Comparison of ENCODE assay signal across 18 mouse cellular contexts in the genomic region with DNA sequence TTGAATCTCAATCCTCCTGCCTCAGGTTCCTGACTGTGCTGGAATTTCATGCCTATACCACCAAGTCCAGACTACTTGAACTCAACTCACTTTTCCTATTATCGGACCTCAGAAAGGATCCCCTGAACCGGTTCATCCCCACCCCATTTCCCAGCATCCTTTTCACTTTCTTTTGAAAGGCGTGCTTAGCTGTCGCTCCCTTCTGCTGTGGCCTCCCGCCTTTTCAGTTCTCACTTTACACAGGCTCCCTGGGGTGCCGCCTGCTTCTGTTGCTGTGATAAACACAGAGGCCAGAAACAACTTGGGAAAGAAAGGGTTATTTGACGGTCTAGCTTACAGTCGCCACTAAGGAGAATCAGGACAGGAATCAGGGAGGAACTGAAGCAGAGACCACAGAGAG. TPM values are rescaled to one million over a fixed set of nuclear protein-coding genes. Genes with fewer than 3 reads are reported as not detected.
A peak's percentile ranks its signal among the peaks of the same experiment; 100 is the strongest.
DNase-seq lines count a peak whose midpoint lies in the region; ATAC-seq and TF ChIP-seq lines count a peak whose summit lies in the region.
"Had no signal": no experiment of that assay in that cellular context is flagged by ENCODE, and none has a peak within 500 bp of the region (broad histone marks: within the 10 kb centered on the region; RNA-seq: fewer than 3 reads in every experiment).

No protein-coding gene starts in this region.

- no peak overlapping the region for H3K9ac ChIP-seq in midbrain, postnatal 0 days (replicated peaks; ENCODE audit: low read length, poor library complexity, severe bottlenecking)
- H3K9ac ChIP-seq in embryonic facial prominence, embryonic 13.5 days = no peak overlapping the region
- H3K9ac ChIP-seq in neural tube, embryonic 13.5 days = no peak overlapping the region
- no peak overlapping the region for H3K9ac ChIP-seq in liver, postnatal 0 days (replicated peaks)
- H3K9ac ChIP-seq: lung, embryonic 15.5 days had no signal

- ATAC-seq in midbrain, postnatal 0 days (ENCODE audit: low FRiP score) = no peak
- ATAC-seq in embryonic facial prominence, embryonic 13.5 days (ENCODE audit: insufficient number of reproducible peaks, insufficient read depth, low FRiP score, low TSS enrichment, low read depth) = no peak
- no peak for ATAC-seq in neural tube, embryonic 13.5 days (ENCODE audit: low read depth)
- ATAC-seq in liver, postnatal 0 days = no peak
- ATAC-seq: Patski had no signal

- no peak overlapping the region for H3K4me2 ChIP-seq in midbrain, postnatal 0 days (ENCODE audit: low read depth, low read length, poor library complexity, severe bottlenecking)
- H3K4me2 ChIP-seq in embryonic facial prominence, embryonic 13.5 days = peak overlapping the region; percentile 9
- 0 out of 2 replicates have a peak overlapping the region, but pooled peaks have one; percentile 9 for H3K4me2 ChIP-seq in neural tube, embryonic 13.5 days
- H3K4me2 ChIP-seq in liver, postnatal 0 days (ENCODE audit: low read depth, low read length) = no peak overlapping the region
- H3K4me2 ChIP-seq: liver, embryonic 11.5 days; lung, embryonic 15.5 days had no signal

- no peaks in the 10 kb centered on the region for H3K9me3 ChIP-seq in midbrain, embryonic 10.5 days (replicated peaks)
- H3K9me3 ChIP-seq in midbrain, postnatal 0 days (ENCODE audit: low read length) = no peaks in the 10 kb centered on the region
- no peaks in the 10 kb centered on the region for H3K9me3 ChIP-seq in embryonic facial prominence, embryonic 13.5 days
- H3K9me3 ChIP-seq in neural tube, embryonic 13.5 days = no peaks in the 10 kb centered on the region
- H3K9me3 ChIP-seq in liver, postnatal 0 days (ENCODE audit: low read length) = no peaks in the 10 kb centered on the region
- H3K9me3 ChIP-seq: lung, embryonic 15.5 days had no signal

- peaks cover 4% of the 10 kb centered on the region; the same call in 1 of the 2 replicates for H3K27me3 ChIP-seq in midbrain, embryonic 10.5 days (ENCODE audit: low read depth, poor library complexity, severe bottlenecking)
- H3K27me3 ChIP-seq in midbrain, postnatal 0 days (ENCODE audit: insufficient read depth, low read length) = no peaks in the 10 kb centered on the region
- H3K27me3 ChIP-seq in embryonic facial prominence, embryonic 13.5 days = peaks cover 11% of the 10 kb centered on the region; the same call in 1 of the 2 replicates
- no peaks in the 10 kb centered on the region for H3K27me3 ChIP-seq in neural tube, embryonic 13.5 days
- H3K27me3 ChIP-seq in liver, postnatal 0 days (ENCODE audit: insufficient read depth, low read length) = peaks cover 6% of the 10 kb centered on the region; the same call in 1 of the 2 replicates
- H3K27me3 ChIP-seq: Patski had no signal

- H3K36me3 ChIP-seq in midbrain, embryonic 10.5 days = no peaks in the 10 kb centered on the region
- H3K36me3 ChIP-seq in midbrain, postnatal 0 days (ENCODE audit: insufficient read depth, low read length) = no peaks in the 10 kb centered on the region
- no peaks in the 10 kb centered on the region for H3K36me3 ChIP-seq in embryonic facial prominence, embryonic 13.5 days
- H3K36me3 ChIP-seq in neural tube, embryonic 13.5 days = no peaks in the 10 kb centered on the region
- no peaks in the 10 kb centered on the region for H3K36me3 ChIP-seq in liver, postnatal 0 days (replicated peaks; ENCODE audit: insufficient read depth, low read length)
- H3K36me3 ChIP-seq: lung, embryonic 15.5 days had no signal

- H3K27ac ChIP-seq in midbrain, embryonic 10.5 days (replicated peaks) = peak overlapping the region; percentile 60; the same call in 1 of the 2 replicates
- no peak overlapping the region for H3K27ac ChIP-seq in midbrain, postnatal 0 days (ENCODE audit: low read depth, low read length)
- no peak overlapping the region for H3K27ac ChIP-seq in embryonic facial prominence, embryonic 13.5 days
- no peak overlapping the region for H3K27ac ChIP-seq in neural tube, embryonic 13.5 days (replicated peaks)
- no peak overlapping the region for H3K27ac ChIP-seq in liver, postnatal 0 days (ENCODE audit: low read depth)
- H3K27ac ChIP-seq: lung, embryonic 15.5 days had no signal

- H3K4me3 ChIP-seq in midbrain, embryonic 10.5 days = no peak overlapping the region
- no peak overlapping the region for H3K4me3 ChIP-seq in midbrain, postnatal 0 days (ENCODE audit: low read depth, low read length)
- no peak overlapping the region for H3K4me3 ChIP-seq in embryonic facial prominence, embryonic 13.5 days
- no peak overlapping the region for H3K4me3 ChIP-seq in neural tube, embryonic 13.5 days
- H3K4me3 ChIP-seq in liver, postnatal 0 days (ENCODE audit: low read depth, low read length) = no peak overlapping the region
- H3K4me3 ChIP-seq: lung, embryonic 15.5 days had no signal

- WGBS in midbrain, embryonic 10.5 days = 7% methylated on average over 8 of the region's 8 CpGs
- 3% methylated on average over 8 of the region's 8 CpGs for WGBS in midbrain, postnatal 0 days
- 5% methylated on average over 8 of the region's 8 CpGs for WGBS in embryonic facial prominence, embryonic 13.5 days
- 2% methylated on average over 8 of the region's 8 CpGs for WGBS in neural tube, embryonic 13.5 days
- WGBS in liver, postnatal 0 days (ENCODE audit: insufficient replicate concordance) = 34% methylated on average over 8 of the region's 8 CpGs

- TF ChIP-seq EP300 in liver, postnatal 0 days (IDR thresholded peaks at IDR 0.05; ENCODE audit: low read depth) = no peak

- no peak for TF ChIP-seq CTCF in midbrain, postnatal 0 days (IDR thresholded peaks at IDR 0.05)
- no peak for TF ChIP-seq CTCF in liver, postnatal 0 days (IDR thresholded peaks at IDR 0.05; ENCODE audit: low read depth)

- peak; percentile 47 for DNase-seq in embryo, embryonic 11 days
- no peak for DNase-seq in embryo, embryonic 10 days (ENCODE audit: low spot score)
- DNase-seq in midbrain, embryonic 10.5 days (ENCODE audit: low spot score) = no peak
- DNase-seq in midbrain, postnatal 0 days (ENCODE audit: low spot score) = no peak
- no peak for DNase-seq in liver, postnatal 0 days
- DNase-seq in frontal cortex, adult 2 months (ENCODE audit: extremely low spot score in 1 of 2, low spot score in 1 of 2) = no peak
- DNase-seq: cerebellum, adult 11-12 months; kidney, adult 2 months; kidney, postnatal 25 days; layer of hippocampus, adult 9-11 months; thymus, adult 2 months had no signal

- H3K4me1 ChIP-seq in midbrain, embryonic 10.5 days = peaks cover 12% of the 10 kb centered on the region
- H3K4me1 ChIP-seq in midbrain, postnatal 0 days (ENCODE audit: insufficient read depth, low read length) = no peaks in the 10 kb centered on the region
- H3K4me1 ChIP-seq in embryonic facial prominence, embryonic 13.5 days = peaks cover 5% of the 10 kb centered on the region; the same call in 1 of the 2 replicates
- H3K4me1 ChIP-seq in neural tube, embryonic 13.5 days (replicated peaks) = peaks cover 5% of the 10 kb centered on the region; the same call in 1 of the 2 replicates
- no peaks in the 10 kb centered on the region for H3K4me1 ChIP-seq in liver, postnatal 0 days (ENCODE audit: insufficient read depth)

RNA-seq across cellular contexts. Expression of gene H2-Oa, which starts 9.0 kb away (rescaled TPM):
- polyA plus RNA-seq in midbrain, embryonic 10.5 days (2016; fragmentation: Nextera tagmentation; extraction: Ambion mirVana) = 0.37 and 0.50 TPM in 2 replicates
- total RNA-seq in midbrain, postnatal 0 days (2014; rRNA removed) = not detected in 2 replicates
- polyA plus RNA-seq in midbrain, postnatal 0 days (2015; fragmentation: Nextera tagmentation; extraction: Ambion mirVana) = 0.23 TPM in 1 of 2 replicates, not detected in the other
- polyA plus RNA-seq in embryonic facial prominence, embryonic 13.5 days (2015; fragmentation: Nextera tagmentation; extraction: Ambion mirVana) = 0.48 and 0.65 TPM in 2 replicates
- polyA plus RNA-seq in neural tube, embryonic 13.5 days (2015; fragmentation: Nextera tagmentation; extraction: Ambion mirVana) = 0.24 and 0.41 TPM in 2 replicates
- polyA plus RNA-seq in liver, postnatal 0 days (2015; fragmentation: Nextera tagmentation; extraction: Ambion mirVana) = 0.72 and 0.85 TPM in 2 replicates
- polyA plus RNA-seq in frontal cortex, adult 2 months (2012; rRNA removed) = 1.1 and 1.2 TPM in 2 replicates
- total RNA-seq: gastrocnemius, adult 18-20 months had no signal
- polyA plus RNA-seq: heart, embryonic 14.5 days; Patski had no signal

RNA-seq across cellular contexts. Expression of gene H2-DMa, which starts 36.2 kb away (rescaled TPM):
- 6.4 and 9.5 TPM in 2 replicates for polyA plus RNA-seq in midbrain, embryonic 10.5 days (2016; fragmentation: Nextera tagmentation; extraction: Ambion mirVana)
- 23.8 and 39.0 TPM in 2 replicates for total RNA-seq in midbrain, postnatal 0 days (2014; rRNA removed)
- 24.8 and 26.1 TPM in 2 replicates for polyA plus RNA-seq in midbrain, postnatal 0 days (2015; fragmentation: Nextera tagmentation; extraction: Ambion mirVana)
- polyA plus RNA-seq in embryonic facial prominence, embryonic 13.5 days (2015; fragmentation: Nextera tagmentation; extraction: Ambion mirVana) = 17.2 and 17.6 TPM in 2 replicates
- 16.0 and 17.7 TPM in 2 replicates for polyA plus RNA-seq in neural tube, embryonic 13.5 days (2015; fragmentation: Nextera tagmentation; extraction: Ambion mirVana)
- polyA plus RNA-seq in liver, postnatal 0 days (2015; fragmentation: Nextera tagmentation; extraction: Ambion mirVana) = 9.7 and 11.9 TPM in 2 replicates
- 26.3 and 26.8 TPM in 2 replicates for polyA plus RNA-seq in frontal cortex, adult 2 months (2012; rRNA removed)

RNA-seq across cellular contexts. Expression of gene Brd2, which starts 39.3 kb away (rescaled TPM):
- polyA plus RNA-seq in midbrain, embryonic 10.5 days (2016; fragmentation: Nextera tagmentation; extraction: Ambion mirVana) = 126 and 137 TPM in 2 replicates
- 219 and 233 TPM in 2 replicates for total RNA-seq in midbrain, postnatal 0 days (2014; rRNA removed)
- polyA plus RNA-seq in midbrain, postnatal 0 days (2015; fragmentation: Nextera tagmentation; extraction: Ambion mirVana) = 107 and 124 TPM in 2 replicates
- polyA plus RNA-seq in embryonic facial prominence, embryonic 13.5 days (2015; fragmentation: Nextera tagmentation; extraction: Ambion mirVana) = 122 and 142 TPM in 2 replicates
- polyA plus RNA-seq in neural tube, embryonic 13.5 days (2015; fragmentation: Nextera tagmentation; extraction: Ambion mirVana) = 137 and 167 TPM in 2 replicates
- 29.2 and 32.5 TPM in 2 replicates for polyA plus RNA-seq in liver, postnatal 0 days (2015; fragmentation: Nextera tagmentation; extraction: Ambion mirVana)
- 167 and 194 TPM in 2 replicates for polyA plus RNA-seq in frontal cortex, adult 2 months (2012; rRNA removed)

RNA-seq across cellular contexts. Expression of gene Col11a2, which starts 43.9 kb away (rescaled TPM):
- 0.92 and 1.1 TPM in 2 replicates for polyA plus RNA-seq in midbrain, embryonic 10.5 days (2016; fragmentation: Nextera tagmentation; extraction: Ambion mirVana)
- 17.9 and 24.3 TPM in 2 replicates for total RNA-seq in midbrain, postnatal 0 days (2014; rRNA removed)
- 4.1 and 4.6 TPM in 2 replicates for polyA plus RNA-seq in midbrain, postnatal 0 days (2015; fragmentation: Nextera tagmentation; extraction: Ambion mirVana)
- 23.7 and 26.5 TPM in 2 replicates for polyA plus RNA-seq in embryonic facial prominence, embryonic 13.5 days (2015; fragmentation: Nextera tagmentation; extraction: Ambion mirVana)
- 4.5 and 4.7 TPM in 2 replicates for polyA plus RNA-seq in neural tube, embryonic 13.5 days (2015; fragmentation: Nextera tagmentation; extraction: Ambion mirVana)
- polyA plus RNA-seq in liver, postnatal 0 days (2015; fragmentation: Nextera tagmentation; extraction: Ambion mirVana) = 0.21 and 0.47 TPM in 2 replicates
- polyA plus RNA-seq in frontal cortex, adult 2 months (2012; rRNA removed) = 10.0 and 10.7 TPM in 2 replicates

RNA-seq across cellular contexts. Expression of gene Rxrb, which starts 51.5 kb away (rescaled TPM):
- 54.0 and 56.9 TPM in 2 replicates for polyA plus RNA-seq in midbrain, embryonic 10.5 days (2016; fragmentation: Nextera tagmentation; extraction: Ambion mirVana)
- 53.6 and 61.2 TPM in 2 replicates for total RNA-seq in midbrain, postnatal 0 days (2014; rRNA removed)
- 52.7 and 53.7 TPM in 2 replicates for polyA plus RNA-seq in midbrain, postnatal 0 days (2015; fragmentation: Nextera tagmentation; extraction: Ambion mirVana)
- polyA plus RNA-seq in embryonic facial prominence, embryonic 13.5 days (2015; fragmentation: Nextera tagmentation; extraction: Ambion mirVana) = 53.4 and 56.4 TPM in 2 replicates
- polyA plus RNA-seq in neural tube, embryonic 13.5 days (2015; fragmentation: Nextera tagmentation; extraction: Ambion mirVana) = 57.4 and 57.5 TPM in 2 replicates
- polyA plus RNA-seq in liver, postnatal 0 days (2015; fragmentation: Nextera tagmentation; extraction: Ambion mirVana) = 16.2 and 16.4 TPM in 2 replicates
- 69.5 and 79.4 TPM in 2 replicates for polyA plus RNA-seq in frontal cortex, adult 2 months (2012; rRNA removed)

Comparison
In these comparisons a context has a peak if more than half of its experiments do, and no peak if none do; other contexts are left out.
1. H3K4me2 ChIP-seq: peak in embryonic facial prominence, embryonic 13.5 days (single experiment) and neural tube, embryonic 13.5 days (single experiment); none in midbrain, postnatal 0 days (single experiment) and liver, postnatal 0 days (single experiment).